Mouse (Mus musculus): ENCODE measurements at regions not wholly inside any gene's neighbourhood (a gene's known extent, or its start where the extent isn't known, plus 50 kb on each side); places are given as distances from the start of the nearest gene placed in this dataset.
A peak's percentile ranks its signal among the peaks of the same experiment; 100 is the strongest.

DNA sequence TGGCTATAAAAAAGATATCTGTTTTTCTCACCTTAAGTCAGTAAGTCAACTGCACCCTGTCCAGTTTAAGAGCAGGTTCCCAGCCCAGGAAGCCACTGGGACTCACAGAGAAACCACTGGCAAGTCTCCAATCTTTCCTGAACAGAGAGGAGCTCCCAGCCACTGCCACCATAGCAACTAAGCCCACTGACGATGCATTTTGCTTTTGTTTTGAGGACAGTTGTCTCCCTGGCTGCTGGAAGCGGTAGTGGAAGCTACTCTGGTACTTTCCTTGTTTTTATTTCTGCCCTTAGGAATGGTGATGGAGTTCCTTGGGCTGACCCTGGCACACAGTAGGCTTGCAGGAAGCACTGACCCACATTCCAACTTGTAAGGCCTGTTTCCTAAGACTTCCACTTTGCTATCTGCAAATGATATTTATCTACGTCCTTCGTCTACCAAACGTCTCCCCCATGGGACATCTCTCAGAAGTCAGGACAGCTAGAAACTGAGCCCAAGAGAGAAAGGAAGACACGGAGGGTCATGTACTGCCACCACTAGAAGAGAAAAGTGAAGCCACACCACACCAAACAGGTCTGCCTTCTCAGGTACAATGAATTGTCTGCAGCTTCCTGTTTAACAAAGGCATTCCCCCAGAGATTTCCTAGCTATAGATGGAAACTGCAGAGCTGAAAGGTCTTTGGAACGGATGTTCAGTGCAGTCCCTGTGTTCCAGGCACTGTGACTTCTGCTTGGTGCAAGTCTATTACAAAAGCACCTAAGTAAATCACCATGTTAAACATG is 125.7 kb upstream of the Fmo9 start:
- DNase-seq (ENCODE audit: low read depth, low spot score), result no peak

GRCm38 (mm10) chr1:166811341-166812071 is 129.9 kb upstream of the Fmo9 start:
- DNase-seq (ENCODE audit: low read depth, low spot score), result no peak

DNA sequence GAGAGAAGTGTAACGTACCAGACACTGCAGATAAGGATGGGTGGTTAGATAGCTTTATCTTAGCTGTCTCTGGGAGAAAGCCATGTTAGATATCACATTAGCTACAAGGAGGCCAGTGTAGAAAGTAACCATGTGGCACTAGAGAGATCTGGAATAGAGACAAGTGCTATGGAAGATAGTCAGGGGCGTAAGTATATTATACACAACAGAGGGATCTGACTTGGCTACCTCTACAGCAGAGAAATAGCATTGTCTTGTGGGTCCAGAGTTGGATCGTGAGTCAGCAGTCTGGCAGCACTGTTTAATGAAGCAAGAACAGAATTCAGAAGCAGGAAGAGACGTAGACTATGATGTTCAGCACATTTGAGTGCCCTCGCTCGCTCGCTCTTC is 130.4 kb upstream of the Fmo9 start:
- DNase-seq (ENCODE audit: low read depth, low spot score), result no peak

DNA sequence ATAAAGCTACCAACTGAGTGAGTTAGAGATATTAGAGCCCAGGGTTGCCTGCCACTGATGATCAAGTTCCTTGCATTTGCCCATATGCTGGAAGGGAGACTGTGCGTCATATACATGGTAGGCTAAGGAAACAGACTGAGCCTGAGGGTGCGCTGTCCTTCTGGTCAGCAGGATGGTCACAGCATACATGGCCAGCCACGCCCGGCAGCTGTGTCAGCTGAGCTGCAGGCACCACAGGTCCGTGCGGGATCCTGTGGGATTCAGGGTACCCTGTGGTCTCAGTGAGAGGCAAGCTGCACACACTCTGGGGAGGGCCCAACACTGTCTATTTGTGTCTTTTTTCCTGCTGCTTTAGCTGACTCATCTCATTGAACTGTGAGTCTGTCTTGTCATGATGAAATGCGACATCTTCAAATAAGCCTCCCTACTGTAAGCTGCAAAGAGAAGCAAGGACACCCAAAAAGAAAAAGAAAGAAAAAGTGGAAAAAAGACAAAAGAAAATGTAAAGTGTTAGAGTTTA is 131.3 kb upstream of the Fmo9 start:
- no peak for DNase-seq (ENCODE audit: low read depth, low spot score)

- no peak for DNase-seq (ENCODE audit: low read depth, low spot score)
Observed at GRCm38 (mm10) chr1:166817927-166818326, 136.3 kb upstream of the Fmo9 start.

GRCm38 (mm10) chr1:166818682-166819081 is 137.0 kb upstream of the Fmo9 start:
- no peak for DNase-seq (ENCODE audit: low read depth, low spot score)

DNA sequence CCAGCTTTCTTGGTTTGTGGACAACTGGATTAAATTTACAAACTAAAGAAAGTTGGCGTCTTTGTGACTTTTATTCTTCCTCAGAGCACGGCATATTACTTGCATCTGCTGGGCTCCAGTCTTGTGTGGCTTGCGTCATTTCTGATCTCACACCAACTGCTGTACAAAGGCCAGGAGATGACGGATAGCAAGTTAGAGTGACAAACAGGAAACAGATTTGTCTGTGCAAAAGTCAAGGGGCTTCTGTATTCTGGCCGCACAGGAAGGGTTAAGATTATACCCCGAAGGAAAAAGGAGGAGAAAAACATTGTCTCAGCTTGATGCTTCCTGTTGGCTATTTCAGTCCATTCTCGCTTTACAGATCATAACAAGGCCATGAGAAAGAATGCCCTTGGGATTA is 137.8 kb upstream of the Fmo9 start:
- no peak for DNase-seq (ENCODE audit: low read depth, low spot score)

DNA sequence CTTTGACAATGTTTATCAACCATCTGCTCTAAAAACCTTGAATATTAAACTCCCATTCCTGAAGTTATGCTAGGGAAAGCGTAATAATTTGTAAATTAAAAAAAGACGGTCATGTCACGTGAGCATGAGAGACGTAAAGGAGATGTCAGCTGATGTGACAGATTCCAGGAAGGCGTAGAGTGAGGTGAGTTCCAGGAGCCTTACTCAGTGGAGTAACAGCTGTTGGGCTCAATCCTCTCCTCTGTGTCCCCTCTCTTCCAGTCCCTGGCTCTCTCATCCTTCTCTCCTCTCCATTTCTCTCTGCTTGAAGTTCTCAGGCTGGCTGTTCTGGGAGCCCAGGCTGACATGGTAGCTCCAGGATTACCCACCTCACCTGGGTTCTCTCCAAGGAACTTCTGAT is 138.4 kb upstream of the Fmo9 start:
- DNase-seq (ENCODE audit: low read depth, low spot score), result no peak

DNA sequence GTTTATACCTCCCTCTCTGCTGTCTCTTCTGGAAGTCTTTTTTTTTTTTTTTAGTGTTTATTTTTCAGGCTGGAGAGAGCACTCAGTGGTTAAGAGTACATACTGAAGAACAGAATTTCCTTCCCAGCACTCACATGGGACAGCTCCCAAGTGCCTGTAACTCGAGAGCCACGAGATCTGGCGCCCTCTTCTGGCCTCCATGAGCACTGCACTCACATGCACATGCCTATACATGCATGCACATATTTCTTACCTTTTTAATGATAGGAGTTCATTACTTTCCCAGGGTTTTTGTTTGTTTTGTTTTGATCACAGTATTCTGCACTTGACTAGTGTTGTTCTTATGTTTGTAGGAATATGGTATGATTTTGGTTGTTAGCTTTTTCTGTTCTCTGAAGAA is 139.5 kb upstream of the Fmo9 start:
- DNase-seq (ENCODE audit: low read depth, low spot score), result no peak

DNA sequence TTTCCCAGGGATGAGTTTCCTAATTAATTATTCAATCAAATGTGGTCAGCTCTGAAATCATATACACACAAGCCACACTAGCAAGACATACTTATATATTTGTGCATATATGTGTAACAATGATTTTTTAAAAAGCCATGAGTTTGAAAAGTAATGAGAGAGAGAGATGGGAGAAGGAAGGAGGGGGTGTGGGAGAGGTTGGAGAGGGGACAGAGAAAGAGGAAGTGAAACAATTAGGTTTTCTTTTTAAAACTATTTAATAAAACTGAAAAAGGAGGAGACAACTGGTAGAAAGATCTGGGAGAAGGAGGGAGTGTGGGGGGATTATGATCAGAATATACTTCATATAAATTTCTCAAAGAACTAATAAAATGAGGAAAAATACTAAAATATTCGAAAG is 155.7 kb upstream of the Fmo9 start:
- no peak for DNase-seq (ENCODE audit: low read depth, low spot score)

DNA sequence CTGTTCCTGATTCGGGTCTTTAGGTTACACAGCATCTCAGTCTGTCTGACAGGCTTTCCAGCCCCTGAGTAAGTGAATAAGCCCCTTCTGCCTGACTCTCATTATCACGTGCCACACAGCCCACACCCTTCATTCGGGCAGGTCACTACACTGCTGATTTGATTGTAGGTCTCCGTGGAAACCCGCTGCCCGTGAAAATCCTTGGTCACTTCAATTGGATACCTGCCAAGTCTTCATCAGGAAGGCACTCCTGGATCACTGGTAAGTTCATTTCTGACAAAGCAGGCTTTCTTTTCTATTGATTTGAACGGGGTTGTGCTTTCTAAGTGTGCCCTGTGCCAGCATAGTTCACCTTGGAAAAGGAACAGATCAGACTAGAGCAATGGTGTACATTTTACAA is 158.2 kb upstream of the Fmo9 start:
- no peak for DNase-seq (ENCODE audit: low read depth, low spot score)

DNA sequence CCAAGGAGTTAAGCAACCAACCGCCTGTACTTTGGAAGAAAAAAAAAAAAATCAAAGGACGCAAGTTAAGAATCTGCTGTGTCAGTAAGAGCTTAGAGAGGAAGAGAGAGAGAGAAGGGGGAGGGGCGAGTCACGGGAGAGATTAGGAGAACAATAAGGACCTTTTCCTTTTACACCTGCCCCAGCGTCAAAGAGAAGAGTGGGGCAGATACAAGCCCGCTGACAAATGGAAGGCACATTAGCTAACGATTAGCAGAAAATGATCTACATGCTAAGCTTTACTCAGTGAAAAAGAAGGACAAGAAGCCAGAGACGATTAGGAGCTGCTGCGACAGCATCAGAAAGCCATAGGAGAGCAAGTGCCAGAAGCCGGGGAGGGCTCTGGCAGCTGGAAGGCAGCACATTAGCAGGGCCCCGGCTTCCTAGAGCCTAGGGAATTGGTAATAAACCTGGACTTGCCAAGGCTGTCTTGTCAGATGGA is 157.8 kb upstream of the Fam78b start:
- DNase-seq (ENCODE audit: low read depth, low spot score), result no peak

- no peak for DNase-seq (ENCODE audit: low read depth, low spot score)
Observed at GRCm38 (mm10) chr1:166846566-166846965, 154.7 kb upstream of the Fam78b start.

- DNase-seq (ENCODE audit: low read depth, low spot score), result no peak
Observed at GRCm38 (mm10) chr1:166847233-166847632, 154.0 kb upstream of the Fam78b start.

DNA sequence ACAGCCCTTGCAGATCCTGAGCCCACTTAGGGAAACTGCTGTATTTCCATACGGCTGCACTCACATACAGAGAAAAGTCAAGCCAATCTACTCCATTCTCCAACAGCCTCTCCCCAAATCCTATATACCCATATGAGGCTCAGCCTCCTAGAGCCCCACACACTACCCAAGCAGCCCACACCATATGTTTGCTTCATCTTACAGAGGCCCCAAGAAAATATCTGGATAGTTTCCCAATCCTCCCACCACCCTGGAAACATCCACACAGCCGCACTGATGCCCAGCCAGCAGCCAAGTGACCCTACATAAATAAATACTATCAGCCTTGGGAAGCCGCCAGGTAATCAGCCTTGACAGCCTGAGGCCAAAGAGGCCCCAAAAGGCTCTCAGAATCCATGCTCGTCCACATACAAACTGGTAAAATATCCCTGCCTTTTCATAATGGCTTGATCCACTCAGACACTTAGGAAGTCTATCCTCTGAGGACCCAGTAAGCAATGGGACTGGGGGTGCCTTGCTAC is 153.1 kb upstream of the Fam78b start:
- no peak for DNase-seq (ENCODE audit: low read depth, low spot score)

- no peak for DNase-seq (ENCODE audit: low read depth, low spot score)
Observed at GRCm38 (mm10) chr1:166855988-166856387, 145.2 kb upstream of the Fam78b start.

DNA sequence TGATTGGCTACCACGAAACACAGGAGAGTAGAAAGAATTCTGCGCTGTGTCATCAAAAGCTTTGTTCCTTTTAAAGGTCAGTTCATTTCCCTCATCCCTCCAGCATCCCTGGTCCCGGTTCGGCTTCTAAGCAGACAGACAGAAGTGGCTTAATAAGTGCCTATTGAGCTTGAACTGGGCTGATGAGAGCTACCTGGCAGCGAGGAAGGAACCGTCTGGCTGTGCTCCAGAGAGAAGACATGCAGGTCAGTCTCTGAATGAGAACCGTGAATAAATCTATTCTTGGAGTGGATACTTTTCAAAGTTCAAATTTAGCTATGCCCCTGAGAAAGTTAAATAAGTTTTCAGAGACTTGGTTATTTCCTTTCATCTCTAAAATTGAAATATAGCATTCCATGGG is 135.0 kb upstream of the Fam78b start:
- DNase-seq (ENCODE audit: low read depth, low spot score), result no peak

- no peak for DNase-seq (ENCODE audit: low read depth, low spot score)
Observed at GRCm38 (mm10) chr1:166871258-166871657, 130.0 kb upstream of the Fam78b start.

DNA sequence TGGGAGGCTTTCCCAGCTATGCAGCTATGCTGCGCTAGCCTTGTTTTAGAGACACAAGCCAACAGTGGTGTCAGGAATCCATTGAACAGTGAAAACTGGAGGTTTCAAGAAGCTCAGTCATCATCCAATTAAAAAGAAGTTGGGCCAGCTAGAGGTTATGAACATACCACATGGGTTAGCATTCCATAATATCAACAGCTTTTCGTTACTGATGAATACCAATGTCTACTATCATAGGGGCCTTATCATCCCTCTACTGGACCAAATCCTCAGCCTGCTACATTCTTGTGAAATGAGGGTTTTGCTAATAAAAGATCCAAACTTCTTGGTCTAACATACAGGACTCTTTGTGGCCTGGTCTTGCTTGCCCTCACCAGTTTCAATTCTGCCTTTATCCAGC is 124.8 kb upstream of the Fam78b start:
- no peak for DNase-seq (ENCODE audit: low read depth, low spot score)

GRCm38 (mm10) chr1:166883215-166883614 is 118.0 kb upstream of the Fam78b start:
- no peak for DNase-seq (ENCODE audit: low read depth, low spot score)

DNA sequence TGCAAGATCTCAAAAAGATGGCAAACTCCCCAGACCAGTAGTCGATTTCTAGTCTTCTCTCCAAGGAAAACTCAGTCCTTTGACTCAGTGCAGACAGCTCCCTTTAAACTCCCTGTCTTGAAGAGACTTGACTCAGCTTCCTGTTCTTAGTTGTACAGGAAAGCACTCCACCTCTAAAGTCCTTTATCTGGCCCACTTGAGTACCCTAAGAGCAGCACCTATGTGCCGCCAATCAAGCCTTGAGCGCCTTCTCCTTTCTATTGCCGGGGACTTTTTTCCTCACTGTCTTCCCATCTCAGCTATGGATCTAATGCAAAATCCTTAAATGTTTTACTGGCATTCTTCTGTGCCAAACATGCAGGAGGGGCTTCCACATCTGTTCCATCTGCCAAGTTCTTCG is 105.3 kb upstream of the Fam78b start:
- DNase-seq (ENCODE audit: low read depth, low spot score), result no peak

GRCm38 (mm10) chr1:166898741-166899140 is 102.5 kb upstream of the Fam78b start:
- DNase-seq (ENCODE audit: low read depth, low spot score), result peak; percentile 13

DNA sequence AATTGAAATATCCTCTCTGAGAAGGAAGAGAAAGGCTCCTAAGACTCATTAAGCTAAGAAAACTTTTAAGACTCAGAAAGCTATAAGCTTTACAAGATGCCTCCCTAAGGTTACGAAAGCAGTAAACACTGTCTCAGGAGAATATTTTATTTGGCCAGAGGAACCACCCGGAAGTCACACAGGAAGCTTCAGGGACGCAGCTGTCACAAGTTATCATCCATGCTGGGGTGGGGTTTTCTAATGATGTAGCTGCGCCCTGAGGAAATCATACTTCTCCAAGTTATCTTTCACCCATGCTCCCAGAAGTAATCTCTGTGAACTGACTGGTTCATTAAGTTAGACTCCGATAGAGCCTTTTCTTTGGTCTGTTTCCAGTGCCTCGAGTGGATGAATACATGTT is 102.0 kb upstream of the Fam78b start:
- no peak for DNase-seq (ENCODE audit: low read depth, low spot score)

Data from telencephalon, adult 2 months (tissue).